Mouse (Mus musculus): ENCODE results near the gene Zbtb43. TPM values are rescaled to one million over a fixed set of nuclear protein-coding genes. Genes with fewer than 3 reads are reported as not detected.

Zbtb43 gene
- total and polyA plus RNA-seq, 3 experiments = 8.5 to 10.9 (median 8.9) TPM

- H3K4me2 ChIP-seq (ENCODE audit: insufficient read depth, low read depth, poor library complexity, severe bottlenecking) = no peak overlapping the region
- no peaks in the 10 kb centered on the region for H3K79me2 ChIP-seq (replicated peaks; ENCODE audit: control insufficient read depth, extremely low read depth, insufficient read depth, poor library complexity, severe bottlenecking)
- dilution Hi-C loops (cut with MboI; ENCODE audit: extremely low pct_ligation_motif_present, extremely low pct_unique_long_range_greater_than_20kb, low sequenced_read_pairs) = no loop called here
- no peak overlapping the region for H3K9ac ChIP-seq (ENCODE audit: insufficient read depth, low read depth)
- TF ChIP-seq MYC (IDR thresholded peaks at IDR 0.05; ENCODE audit: low read depth, low read length) (no peak), ZKSCAN1 (IDR thresholded peaks at IDR 0.05; ENCODE audit: borderline replicate concordance, low read depth, low read length) (no peak), KAT2A (IDR thresholded peaks at IDR 0.05; ENCODE audit: insufficient replicate concordance, low read length) (no peak)
- no peak overlapping the region for H3K27ac ChIP-seq (ENCODE audit: insufficient read depth, low read depth)
- H3K9me3 ChIP-seq (replicated peaks; ENCODE audit: low read length) = no peaks in the 10 kb centered on the region
- in situ Hi-C loops (cut with MboI; ENCODE audit: low pct_ligation_motif_present, low pct_unique_long_range_greater_than_20kb, low sequenced_read_pairs) = no loop called here
- no peak for DNase-seq (ENCODE audit: extremely low read depth)
- H3K4me1 ChIP-seq (ENCODE audit: control insufficient read depth in 1 of 2, insufficient read depth in 2 of 2) = peaks cover 0 to 9% of the 10 kb centered on the region in 2 experiments; a peak in 2 of 4 replicates
- H3K4me3 ChIP-seq (replicated peaks in 1 of 3; ENCODE audit: low read depth in 2 of 3, low read length in 2 of 3, poor library complexity in 1 of 3) = no peak overlapping the region
- peaks cover 23 to 42% of the 10 kb centered on the region in 2 experiments for H3K36me3 ChIP-seq (replicated peaks in 1 of 2; ENCODE audit: control insufficient read depth in 1 of 2, insufficient read depth in 1 of 2, low read length in 1 of 2)
- no peaks in the 10 kb centered on the region for H3K27me3 ChIP-seq (replicated peaks)
Observed at GRCm38 (mm10) chr2:33446796-33447195, 21.6 kb downstream of the Zbtb43 start.

- dilution Hi-C loops (cut with MboI; ENCODE audit: extremely low pct_ligation_motif_present, extremely low pct_unique_long_range_greater_than_20kb, low sequenced_read_pairs) = no loop called here
- in situ Hi-C loops (cut with MboI; ENCODE audit: low pct_ligation_motif_present, low pct_unique_long_range_greater_than_20kb, low sequenced_read_pairs) = no loop called here
Observed at GRCm38 (mm10) chr2:33445741-33446140, 22.6 kb downstream of the Zbtb43 start.

GRCm38 (mm10) chr2:33444862-33445261 lies 23.5 kb downstream of the Zbtb43 start:
- Histone ChIP-seq H3K27me3 (replicated peaks) (no peaks in the 10 kb centered on the region), H3K9ac (ENCODE audit: insufficient read depth, low read depth) (no peak overlapping the region), H3K36me3 (replicated peaks in 1 of 2; ENCODE audit: control insufficient read depth in 1 of 2, insufficient read depth in 1 of 2, low read length in 1 of 2) (peaks cover 10 to 24% of the 10 kb centered on the region in 2 experiments), H3K9me3 (replicated peaks; ENCODE audit: low read length) (no peaks in the 10 kb centered on the region), H3K4me1 (ENCODE audit: control insufficient read depth in 1 of 2, insufficient read depth in 2 of 2) (peaks cover 2 to 17% of the 10 kb centered on the region in 2 experiments), H3K4me3 (replicated peaks in 1 of 3; ENCODE audit: low read depth in 2 of 3, low read length in 2 of 3, poor library complexity in 1 of 3) (no peak overlapping the region), H3K79me2 (replicated peaks; ENCODE audit: control insufficient read depth, extremely low read depth, insufficient read depth, poor library complexity, severe bottlenecking) (no peaks in the 10 kb centered on the region), H3K4me2 (ENCODE audit: insufficient read depth, low read depth, poor library complexity, severe bottlenecking) (no peak overlapping the region), H3K27ac (ENCODE audit: insufficient read depth, low read depth) (no peak overlapping the region)
- in situ Hi-C loops (cut with MboI; ENCODE audit: low pct_ligation_motif_present, low pct_unique_long_range_greater_than_20kb, low sequenced_read_pairs) = no loop called here
- no peak for DNase-seq (ENCODE audit: extremely low read depth)
- no peak for TF ChIP-seq MYC (IDR thresholded peaks at IDR 0.05; ENCODE audit: low read depth, low read length)
- no peak for TF ChIP-seq USF2 (conservative IDR thresholded peaks at IDR 0.05; ENCODE audit: low read depth, low read length)
- TF ChIP-seq EP300 (IDR thresholded peaks at IDR 0.05; ENCODE audit: low read length) = no peak
- no peak for TF ChIP-seq ZKSCAN1 (IDR thresholded peaks at IDR 0.05; ENCODE audit: borderline replicate concordance, low read depth, low read length)
- no peak for TF ChIP-seq CHD2 (IDR thresholded peaks at IDR 0.05; ENCODE audit: low read length)
- no peak for TF ChIP-seq TCF12 (IDR thresholded peaks at IDR 0.05; ENCODE audit: low read depth, low read length)
- no peak for TF ChIP-seq MXI1 (IDR thresholded peaks at IDR 0.05; ENCODE audit: low read depth, low read length)
- no peak for TF ChIP-seq CTCF (conservative IDR thresholded peaks at IDR 0.05 in 1 of 2, IDR thresholded peaks at IDR 0.05 in 1 of 2; ENCODE audit: low read depth in 2 of 2, low read length in 2 of 2)
- no peak for TF ChIP-seq HCFC1 (IDR thresholded peaks at IDR 0.05; ENCODE audit: low read depth, low read length)
- no peak for TF ChIP-seq MEF2A (IDR thresholded peaks at IDR 0.05; ENCODE audit: borderline replicate concordance, low read depth, low read length)
- no peak for TF ChIP-seq BHLHE40 (IDR thresholded peaks at IDR 0.05; ENCODE audit: low read depth, low read length)
- no peak for TF ChIP-seq CHD1 (IDR thresholded peaks at IDR 0.05; ENCODE audit: low read depth, low read length)
- no peak for TF ChIP-seq NELFE (IDR thresholded peaks at IDR 0.05; ENCODE audit: low read depth, low read length)
- no peak for TF ChIP-seq TBP (conservative IDR thresholded peaks at IDR 0.05; ENCODE audit: low read depth, low read length)
- no peak for TF ChIP-seq E2F4 (IDR thresholded peaks at IDR 0.05; ENCODE audit: insufficient replicate concordance, low read depth, low read length)
- TF ChIP-seq MAFK (IDR thresholded peaks at IDR 0.05; ENCODE audit: insufficient replicate concordance, low read length) = no peak
- no peak for TF ChIP-seq POLR2A (IDR thresholded peaks at IDR 0.05; ENCODE audit: low read depth, low read length)
- TF ChIP-seq JUN (IDR thresholded peaks at IDR 0.05; ENCODE audit: insufficient read depth, low read depth, low read length) = no peak
- dilution Hi-C loops (cut with MboI; ENCODE audit: extremely low pct_ligation_motif_present, extremely low pct_unique_long_range_greater_than_20kb, low sequenced_read_pairs) = no loop called here

More at GRCm38 (mm10) chr2:33445741-33446140, 22.6 kb downstream of the Zbtb43 start:
- Histone ChIP-seq H3K4me2 (ENCODE audit: insufficient read depth, low read depth, poor library complexity, severe bottlenecking) (no peak overlapping the region), H3K79me2 (replicated peaks; ENCODE audit: control insufficient read depth, extremely low read depth, insufficient read depth, poor library complexity, severe bottlenecking) (no peaks in the 10 kb centered on the region), H3K4me3 (replicated peaks in 1 of 3; ENCODE audit: low read depth in 2 of 3, low read length in 2 of 3, poor library complexity in 1 of 3) (no peak overlapping the region), H3K27me3 (replicated peaks) (no peaks in the 10 kb centered on the region), H3K27ac (ENCODE audit: insufficient read depth, low read depth) (no peak overlapping the region), H3K9ac (ENCODE audit: insufficient read depth, low read depth) (no peak overlapping the region), H3K9me3 (replicated peaks; ENCODE audit: low read length) (no peaks in the 10 kb centered on the region), H3K36me3 (replicated peaks in 1 of 2; ENCODE audit: control insufficient read depth in 1 of 2, insufficient read depth in 1 of 2, low read length in 1 of 2) (peaks cover 13 to 32% of the 10 kb centered on the region in 2 experiments), H3K4me1 (ENCODE audit: control insufficient read depth in 1 of 2, insufficient read depth in 2 of 2) (peaks cover 0 to 13% of the 10 kb centered on the region in 2 experiments; a peak in 3 of 4 replicates)
- TF ChIP-seq ETS1 (conservative IDR thresholded peaks at IDR 0.05; ENCODE audit: low read depth, low read length) (no peak), MAX (IDR thresholded peaks at IDR 0.05; ENCODE audit: low read length) (no peak), MXI1 (IDR thresholded peaks at IDR 0.05; ENCODE audit: low read depth, low read length) (no peak), UBTF (IDR thresholded peaks at IDR 0.05; ENCODE audit: low read depth, low read length) (no peak), JUN (IDR thresholded peaks at IDR 0.05; ENCODE audit: insufficient read depth, low read depth, low read length) (no peak), CHD1 (IDR thresholded peaks at IDR 0.05; ENCODE audit: low read depth, low read length) (no peak), USF1 (IDR thresholded peaks at IDR 0.05; ENCODE audit: low read depth, low read length) (no peak), MAFK (IDR thresholded peaks at IDR 0.05; ENCODE audit: insufficient replicate concordance, low read length) (no peak), MYC (IDR thresholded peaks at IDR 0.05; ENCODE audit: low read depth, low read length) (no peak), HCFC1 (IDR thresholded peaks at IDR 0.05; ENCODE audit: low read depth, low read length) (no peak), ELF1 (IDR thresholded peaks at IDR 0.05; ENCODE audit: low read depth, low read length) (no peak), TCF12 (IDR thresholded peaks at IDR 0.05; ENCODE audit: low read depth, low read length) (no peak), POLR2A (IDR thresholded peaks at IDR 0.05; ENCODE audit: low read depth, low read length) (no peak), NRF1 (IDR thresholded peaks at IDR 0.05; ENCODE audit: low read depth, low read length) (no peak), IRF4 (IDR thresholded peaks at IDR 0.05; ENCODE audit: low read depth, low read length) (no peak), CTCF (conservative IDR thresholded peaks at IDR 0.05 in 1 of 2, IDR thresholded peaks at IDR 0.05 in 1 of 2; ENCODE audit: low read depth in 2 of 2, low read length in 2 of 2) (no peak), NELFE (IDR thresholded peaks at IDR 0.05; ENCODE audit: low read depth, low read length) (no peak), PAX5 (IDR thresholded peaks at IDR 0.05; ENCODE audit: low read length) (no peak), GABPA (IDR thresholded peaks at IDR 0.05; ENCODE audit: insufficient replicate concordance, low read depth, low read length) (no peak)
- no peak for DNase-seq (ENCODE audit: extremely low read depth)
